ENCODE assay signal across 8 mouse cellular contexts in genomic region chr2:161511101-161511759, GRCm38 (mm10).
DNase-seq lines count a peak whose midpoint lies in the region; ATAC-seq and TF ChIP-seq lines count a peak whose summit lies in the region.

No protein-coding gene starts in this region.

- no peak overlapping the region for H3K9ac ChIP-seq in lung, embryonic 15.5 days
- H3K9ac ChIP-seq in forebrain, embryonic 12.5 days, result peak overlapping the region; percentile 41
- peak overlapping the region; percentile 43 for H3K9ac ChIP-seq in limb, embryonic 14.5 days (ENCODE audit: low read depth, low read length, severe bottlenecking)

- peak overlapping the region; percentile 48 for H3K4me2 ChIP-seq in lung, embryonic 15.5 days
- H3K4me2 ChIP-seq in forebrain, embryonic 12.5 days, result peak overlapping the region; percentile 62
- peak overlapping the region; percentile 54 for H3K4me2 ChIP-seq in limb, embryonic 14.5 days (replicated peaks; ENCODE audit: low read depth, low read length, severe bottlenecking)

- H3K36me3 ChIP-seq in lung, embryonic 15.5 days, result no peaks in the 10 kb centered on the region
- no peaks in the 10 kb centered on the region for H3K36me3 ChIP-seq in forebrain, embryonic 12.5 days (replicated peaks)
- H3K36me3 ChIP-seq in limb, embryonic 14.5 days (ENCODE audit: control insufficient read depth, insufficient read depth, low read length), result no peaks in the 10 kb centered on the region
- H3K36me3 ChIP-seq in splenic B cell, adult 2 months (ENCODE audit: control insufficient read depth, insufficient read depth, low read length, poor library complexity, severe bottlenecking), result no peaks in the 10 kb centered on the region

- H3K4me3 ChIP-seq in lung, embryonic 15.5 days, result peak overlapping the region; percentile 40
- peak overlapping the region; percentile 43 for H3K4me3 ChIP-seq in forebrain, embryonic 12.5 days (replicated peaks)
- H3K4me3 ChIP-seq in limb, embryonic 14.5 days (replicated peaks; ENCODE audit: low read length), result peak overlapping the region; percentile 40

- H3K9me3 ChIP-seq in lung, embryonic 15.5 days, result no peaks in the 10 kb centered on the region
- no peaks in the 10 kb centered on the region for H3K9me3 ChIP-seq in forebrain, embryonic 12.5 days
- H3K9me3 ChIP-seq in limb, embryonic 14.5 days (ENCODE audit: control insufficient read depth, low read length), result no peaks in the 10 kb centered on the region

- DNase-seq in lung, postnatal 10 days, result no peak
- no peak for DNase-seq in limb, embryonic 14.5 days (ENCODE audit: low spot score)
- peak; percentile 2 for DNase-seq in splenic B cell, adult 2 months (ENCODE audit: low read depth, low spot score)
- DNase-seq in cerebellum, adult 11 months, result no peak
- no peak for DNase-seq in right cerebral cortex, postnatal 25 days

- 19% methylated on average over 8 of the region's 8 CpGs for WGBS in lung, embryonic 15.5 days
- WGBS in forebrain, embryonic 12.5 days, result 12% methylated on average over 8 of the region's 8 CpGs
- WGBS in limb, embryonic 14.5 days, result 25% methylated on average over 8 of the region's 8 CpGs

- TF ChIP-seq POLR2A in limb, embryonic 14.5 days (IDR thresholded peaks at IDR 0.05; ENCODE audit: borderline replicate concordance, extremely low read depth, insufficient read depth, insufficient read length), result no peak

- no peaks in the 10 kb centered on the region for H3K27me3 ChIP-seq in lung, embryonic 15.5 days
- 0 out of 2 replicates have a peak, but pooled peaks cover 3% of the 10 kb centered on the region for H3K27me3 ChIP-seq in forebrain, embryonic 12.5 days
- H3K27me3 ChIP-seq in limb, embryonic 14.5 days (ENCODE audit: control insufficient read depth, insufficient read depth, low read length), result no peaks in the 10 kb centered on the region
- no peaks in the 10 kb centered on the region for H3K27me3 ChIP-seq in splenic B cell, adult 2 months (ENCODE audit: control insufficient read depth, insufficient read depth, low read length, poor library complexity, severe bottlenecking)

- no peak for ATAC-seq in lung, embryonic 15.5 days (ENCODE audit: borderline replicate concordance, extremely low read depth, low FRiP score, low TSS enrichment)
- peak; percentile 63; the same call in 1 of the 2 replicates for ATAC-seq in forebrain, embryonic 12.5 days (ENCODE audit: low FRiP score)
- ATAC-seq in limb, embryonic 14.5 days (ENCODE audit: low FRiP score, low read depth), result no peak
- ATAC-seq in erythroblast, adult 5-6 weeks (replicated peaks; ENCODE audit: low FRiP score, poor library complexity, severe bottlenecking), result no peak

- H3K4me1 ChIP-seq in lung, embryonic 15.5 days, result peaks cover 4% of the 10 kb centered on the region; the same call in 1 of the 2 replicates
- peaks cover 10% of the 10 kb centered on the region; the same call in 1 of the 2 replicates for H3K4me1 ChIP-seq in forebrain, embryonic 12.5 days
- no peaks in the 10 kb centered on the region for H3K4me1 ChIP-seq in limb, embryonic 14.5 days (ENCODE audit: control insufficient read depth, insufficient read depth, low read length)

- H3K27ac ChIP-seq in lung, embryonic 15.5 days, result no peak overlapping the region
- no peak overlapping the region for H3K27ac ChIP-seq in forebrain, embryonic 12.5 days
- H3K27ac ChIP-seq in limb, embryonic 14.5 days (replicated peaks; ENCODE audit: low read depth, low read length), result no peak overlapping the region
